Mouse (Mus musculus) limb, embryonic 14.5 days (tissue): ENCODE data around the gene Prkca. TPM values are rescaled to one million over a fixed set of nuclear protein-coding genes. Genes with fewer than 3 reads are reported as not detected.

Experiments used
- ATAC-seq: fragments of 200-750 bp; cut with Nextera tagmentation; 2 replicates; pipeline ENCODE4 v1.8.0; 2017; ENCODE audit warnings: low read depth, moderate number of reproducible peaks, moderate TSS enrichment; ENCODE audit not compliant: low FRiP score
- DNase-seq: peaks from one replicate; pipeline ENCODE4 v3.0.0-alpha.2; 2015; ENCODE audit warnings: low spot score
- H3K27ac ChIP-seq: fragments of 300-500 bp; sonication (generic); replicated peaks from 2 replicates; pipeline ENCODE4 v1.5.1; 2014; ENCODE audit warnings: low read depth, mild to moderate bottlenecking, low read length, moderate library complexity, mixed read lengths
- H3K27me3 ChIP-seq: fragments of 300-500 bp; sonication (generic); 2 replicates; pipeline ENCODE4 v1.6.1; 2014; ENCODE audit warnings: low read length, mixed read lengths; ENCODE audit not compliant: control insufficient read depth, insufficient read depth
- H3K36me3 ChIP-seq: fragments of 300-500 bp; sonication (generic); 2 replicates; pipeline ENCODE4 v1.6.1; 2014; ENCODE audit warnings: mild to moderate bottlenecking, low read length, moderate library complexity, mixed read lengths; ENCODE audit not compliant: control insufficient read depth, insufficient read depth
- H3K4me1 ChIP-seq: fragments of 300-500 bp; sonication (generic); 2 replicates; pipeline ENCODE4 v1.6.1; 2014; ENCODE audit warnings: antibody characterized with exemption, low read length, mixed read lengths; ENCODE audit not compliant: control insufficient read depth, insufficient read depth
- H3K4me2 ChIP-seq: fragments of 300-500 bp; sonication (generic); replicated peaks from 2 replicates; pipeline ENCODE4 v1.6.1; 2014; ENCODE audit warnings: low read depth, mild to moderate bottlenecking, low read length, moderate library complexity; ENCODE audit not compliant: severe bottlenecking
- H3K4me3 ChIP-seq: fragments of 300-500 bp; sonication (generic); replicated peaks from 2 replicates; pipeline ENCODE4 v1.5.1; 2014; ENCODE audit warnings: low read length
- H3K9ac ChIP-seq: fragments of 300-500 bp; sonication (generic); 2 replicates; pipeline ENCODE4 v1.6.1; 2014; ENCODE audit warnings: mild to moderate bottlenecking, low read depth, low read length, moderate library complexity; ENCODE audit not compliant: severe bottlenecking
- H3K9me3 ChIP-seq: fragments of 300-500 bp; sonication (generic); 2 replicates; pipeline ENCODE4 v1.6.1; 2016; ENCODE audit warnings: low read length; ENCODE audit not compliant: control insufficient read depth
- POLR2A ChIP-seq: fragments of 200-500 bp; IDR thresholded peaks from 2 replicates; pipeline ENCODE4 v1.8.0; 2012; ENCODE audit warnings: inconsistent platforms, mild to moderate bottlenecking, moderate library complexity, borderline replicate concordance; ENCODE audit not compliant: insufficient read depth, insufficient read length; ENCODE audit errors: extremely low read depth
- WGBS: fragments of 180-500 bp; shearing (Covaris S2); extraction: QIAGEN DNeasy Blood & Tissue Kit; methylation state at CpG from one replicate; pipeline ENCODE4 v1.1.7; 2014; 5-methylcytosine and 5-hydroxymethylcytosine counted together
- polyA plus RNA-seq, 2 experiments: library from polyadenylated mRNA; depleted of rRNA in 1 of 2; stranded (reverse) in 1 of 2; unstranded in 1 of 2; fragments of >200 nt; fragmentation: Nextera tagmentation in 1 of 2; extraction: Ambion mirVana in 1 of 2; gene quantifications; 2 replicates each; pipeline versions ENCODE4 v1.2.1 to v1.2.3; 2012 to 2014

The Prkca gene
- polyA plus RNA-seq, 2 experiments = 9.0 to 16.3 TPM

DNA sequence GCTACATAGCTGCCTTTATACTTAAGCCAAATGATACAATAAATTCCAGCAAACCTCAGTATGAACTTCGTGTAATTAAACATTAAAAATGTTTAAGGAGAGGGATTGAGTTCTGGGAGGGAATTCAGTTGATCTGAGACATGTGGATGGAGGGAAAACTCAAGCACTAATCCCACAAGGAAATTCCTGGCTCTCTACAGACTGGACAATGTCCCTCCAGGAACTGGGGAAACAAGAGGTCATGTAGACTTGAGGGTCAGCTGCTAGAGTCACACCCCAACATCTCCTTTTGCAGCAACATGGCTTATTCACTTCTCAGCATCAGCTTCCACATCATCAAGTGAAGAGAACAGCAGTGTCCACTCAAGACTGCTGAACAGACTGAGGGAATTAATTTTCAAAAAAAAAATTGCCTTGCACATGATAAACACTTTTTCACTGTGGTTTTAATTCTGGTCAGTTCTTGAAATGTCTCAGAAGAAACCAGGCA, 93.5 kb downstream of the Prkca start:
- no peak overlapping the region for H3K27ac ChIP-seq
- ATAC-seq = no peak
- no peak for TF ChIP-seq POLR2A

DNA sequence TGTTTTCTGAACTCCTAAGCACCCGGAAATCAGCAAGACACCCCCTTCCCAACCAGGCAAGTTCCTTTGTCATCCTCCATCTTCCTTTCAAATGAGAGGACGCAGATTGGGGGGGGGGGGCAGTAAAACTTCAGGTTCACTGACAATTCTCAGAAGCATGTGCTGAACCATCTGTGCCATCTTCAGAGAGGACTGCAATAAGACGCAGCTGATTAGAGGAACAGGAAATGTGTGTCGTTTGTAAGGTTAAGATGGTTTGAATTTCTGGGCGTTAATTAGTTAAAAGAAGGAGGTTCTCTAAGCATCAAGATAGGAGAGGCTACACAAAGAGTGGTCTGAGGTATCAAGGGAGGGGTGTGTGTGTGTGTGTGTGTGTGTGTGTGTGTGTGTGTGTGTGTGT, 94.2 kb downstream of the Prkca start:
- no peak overlapping the region for H3K9ac ChIP-seq
- DNase-seq (no peak), ATAC-seq (no peak)
- no peaks in the 10 kb centered on the region for H3K9me3 ChIP-seq
- H3K36me3 ChIP-seq = no peaks in the 10 kb centered on the region
- peaks cover 18% of the 10 kb centered on the region for H3K4me1 ChIP-seq
- 54% methylated on average over 5 of the region's 5 CpGs for WGBS
- H3K4me3 ChIP-seq = no peak overlapping the region
- no peak for TF ChIP-seq POLR2A
- H3K27ac ChIP-seq = no peak overlapping the region
- no peak overlapping the region for H3K4me2 ChIP-seq
- peaks cover 3% of the 10 kb centered on the region; the same call in 1 of the 2 replicates for H3K27me3 ChIP-seq

More for the DNA sequence above, 93.5 kb downstream of the Prkca start:
- Histone ChIP-seq H3K9ac (no peak overlapping the region), H3K27me3 (peaks cover 3% of the 10 kb centered on the region; the same call in 1 of the 2 replicates), H3K9me3 (no peaks in the 10 kb centered on the region), H3K36me3 (no peaks in the 10 kb centered on the region), H3K4me3 (no peak overlapping the region), H3K4me1 (peaks cover 21% of the 10 kb centered on the region), H3K4me2 (no peak overlapping the region)
- WGBS = 47% methylated on average over 1 of the region's 1 CpGs
- no peak for DNase-seq

- 82% methylated on average over 3 of the region's 3 CpGs for WGBS
- H3K4me2 ChIP-seq = no peak overlapping the region
- no peak for ATAC-seq
- H3K27me3 ChIP-seq = peaks cover 3% of the 10 kb centered on the region; the same call in 1 of the 2 replicates
- no peak for TF ChIP-seq POLR2A
- no peak for DNase-seq
- peaks cover 16% of the 10 kb centered on the region for H3K4me1 ChIP-seq
- no peak overlapping the region for H3K27ac ChIP-seq
- no peaks in the 10 kb centered on the region for H3K36me3 ChIP-seq
- no peak overlapping the region for H3K9ac ChIP-seq
- no peak overlapping the region for H3K4me3 ChIP-seq
- no peaks in the 10 kb centered on the region for H3K9me3 ChIP-seq
Measured at GRCm38 (mm10) chr11:108249047-108249403, 94.7 kb downstream of the Prkca start.

DNA sequence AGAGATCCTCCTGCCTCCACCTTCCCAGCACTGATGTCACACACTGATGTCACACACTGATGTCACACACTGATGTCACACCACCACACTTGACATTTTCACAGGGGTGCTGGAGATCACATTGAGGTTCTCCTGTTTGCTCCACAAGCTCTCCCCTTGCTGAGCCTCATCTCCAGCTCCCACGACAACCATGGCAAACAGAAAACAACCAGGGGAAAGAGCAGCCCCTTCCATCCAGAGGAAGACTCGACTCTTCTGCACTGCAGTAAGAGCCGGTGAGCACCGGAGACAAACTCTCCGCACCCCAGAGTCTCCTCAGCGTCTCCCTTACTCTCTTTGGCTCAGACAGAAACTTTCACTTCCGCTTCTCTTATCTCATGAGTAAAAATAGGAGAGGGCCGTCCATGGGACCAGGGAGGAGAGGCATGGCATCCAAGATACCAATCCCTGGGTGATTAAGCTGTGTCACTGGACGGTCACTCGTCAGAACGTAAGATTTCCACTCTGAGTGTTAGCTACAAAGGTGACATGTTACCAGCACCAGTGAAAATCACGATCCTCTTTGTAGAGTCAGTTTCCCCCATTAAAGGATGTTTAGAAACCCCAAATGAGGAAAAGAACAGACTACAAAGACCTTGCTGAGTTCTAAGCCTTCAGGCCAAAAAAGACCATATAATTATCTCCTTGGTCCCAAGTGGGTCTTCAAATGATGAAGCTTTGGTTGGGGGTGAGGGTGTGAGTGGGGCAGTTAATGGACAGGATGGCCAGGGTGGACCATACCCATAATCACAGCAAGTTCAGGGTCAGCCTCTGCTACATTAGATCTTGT, 95.3 kb downstream of the Prkca start:
- no peak for ATAC-seq
- Histone ChIP-seq H3K36me3 (no peaks in the 10 kb centered on the region), H3K4me1 (peaks cover 16% of the 10 kb centered on the region), H3K9ac (no peak overlapping the region), H3K4me3 (no peak overlapping the region), H3K9me3 (no peaks in the 10 kb centered on the region), H3K4me2 (no peak overlapping the region), H3K27ac (no peak overlapping the region), H3K27me3 (peaks cover 3% of the 10 kb centered on the region; the same call in 1 of the 2 replicates)
- 81% methylated on average over 12 of the region's 12 CpGs for WGBS
- no peak for DNase-seq
- TF ChIP-seq POLR2A = no peak

DNA sequence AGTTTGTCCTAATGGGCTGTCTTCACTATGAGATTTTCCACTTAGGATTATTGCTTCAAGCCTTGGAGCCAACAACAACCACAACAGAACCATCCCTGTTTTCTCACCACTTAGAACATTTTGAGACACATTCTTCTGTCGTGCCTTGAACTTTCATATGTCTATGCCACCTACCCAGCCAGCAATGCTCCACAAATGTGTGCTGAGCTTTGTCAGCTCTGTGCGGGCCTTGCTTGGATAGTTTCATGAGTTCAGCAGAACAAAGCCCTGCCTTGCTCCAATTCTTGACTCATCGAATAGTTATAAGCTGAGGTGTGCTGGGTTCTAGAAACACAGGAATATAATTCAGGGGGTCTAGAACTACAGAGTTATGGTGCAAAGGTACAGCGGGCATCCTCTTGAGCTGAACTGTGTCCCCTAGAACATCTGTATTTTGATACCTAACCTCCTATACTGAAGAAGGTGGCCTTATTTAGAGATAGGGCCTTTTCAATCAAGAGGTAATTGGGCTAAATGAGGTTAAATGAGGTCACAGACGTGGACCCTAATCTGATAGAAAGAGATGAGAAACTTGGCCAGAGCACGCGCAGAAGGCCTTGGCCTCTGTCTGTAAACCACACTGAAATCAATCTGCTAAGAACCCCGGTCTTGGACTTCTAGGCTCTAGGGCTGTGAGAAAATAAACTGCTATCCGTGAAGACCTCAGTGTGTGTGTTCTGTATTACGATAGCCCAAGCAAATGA, 96.4 kb downstream of the Prkca start:
- Histone ChIP-seq H3K27ac (no peak overlapping the region), H3K36me3 (no peaks in the 10 kb centered on the region), H3K9ac (no peak overlapping the region), H3K4me3 (no peak overlapping the region), H3K9me3 (no peaks in the 10 kb centered on the region), H3K27me3 (peaks cover 3% of the 10 kb centered on the region; the same call in 1 of the 2 replicates), H3K4me1 (peaks cover 16% of the 10 kb centered on the region), H3K4me2 (no peak overlapping the region)
- ATAC-seq (no peak), DNase-seq (no peak)
- WGBS = 88% methylated on average over 10 of the region's 10 CpGs
- TF ChIP-seq POLR2A = no peak
